Mouse (Mus musculus) midbrain, embryonic 10.5 days (tissue): ENCODE data around the gene Mcpt8. TPM values are rescaled to one million over a fixed set of nuclear protein-coding genes. Genes with fewer than 3 reads are reported as not detected.
"Not testable (repeated sequence)": the region's sequence is repeated elsewhere in the genome, so short reads cannot be mapped to it uniquely, and the experiment has no call there.

Experiments used
- DNase-seq: peaks from one replicate; pipeline ENCODE4 v3.0.0-alpha.2; 2017; ENCODE audit warnings: low spot score
- H3K27ac ChIP-seq: fragments of 300-500 bp; sonication (generic); replicated peaks from 2 replicates; pipeline ENCODE4 v1.5.1; 2016; ENCODE audit warnings: mild to moderate bottlenecking
- H3K27me3 ChIP-seq: fragments of 300-500 bp; sonication (generic); 2 replicates; pipeline ENCODE4 v1.6.1; 2016; ENCODE audit warnings: low read depth, mild to moderate bottlenecking; ENCODE audit not compliant: poor library complexity, severe bottlenecking
- H3K36me3 ChIP-seq: fragments of 300-500 bp; sonication (generic); 2 replicates; pipeline ENCODE4 v1.6.1; 2016; ENCODE audit warnings: mild to moderate bottlenecking, moderate library complexity
- H3K4me1 ChIP-seq: fragments of 300-500 bp; sonication (generic); 2 replicates; pipeline ENCODE4 v1.6.1; 2016
- H3K4me3 ChIP-seq: fragments of 300-500 bp; sonication (generic); 2 replicates; pipeline ENCODE4 v1.5.1; 2016; ENCODE audit warnings: mild to moderate bottlenecking, moderate library complexity
- H3K9me3 ChIP-seq: fragments of 300-500 bp; sonication (generic); replicated peaks from 2 replicates; pipeline ENCODE4 v1.6.1; 2016; ENCODE audit warnings: mild to moderate bottlenecking
- WGBS: fragments of 180-500 bp; shearing (Covaris S2); methylation state at CpG from one replicate; pipeline ENCODE4 v1.1.7; 2016; 5-methylcytosine and 5-hydroxymethylcytosine counted together
- polyA plus RNA-seq: library from polyadenylated mRNA; unstranded; fragments of >200 nt; fragmentation: Nextera tagmentation; extraction: Ambion mirVana; gene quantifications from 2 replicates; pipeline ENCODE4 v1.2.1, GENCODE M21; 2016

Mcpt8 gene
- polyA plus RNA-seq, result not detected in 2 replicates

- H3K4me3 ChIP-seq, result no peak within 1 kb of the TSS
- no peaks in the 10 kb centered on the region for H3K27me3 ChIP-seq
- WGBS, result 97% methylated on average over 2 of the region's 2 CpGs
- no peaks in the 10 kb centered on the region for H3K4me1 ChIP-seq
- no peaks in the 10 kb centered on the region for H3K9me3 ChIP-seq
- no peak within 1 kb of the TSS for H3K27ac ChIP-seq
- DNase-seq, result no peak
- H3K36me3 ChIP-seq, result no peaks in the 10 kb centered on the region
These were observed at the start of gene Mcpt8 for GRCm38 (mm10) chr14:56085167-56085566. Gene Mcpt8 (minus strand): TSS chr14:56085273.

GRCm38 (mm10) chr14:56133675-56134074 is 48.6 kb upstream of the Mcpt8 start:
- not testable (repeated sequence) for H3K4me1 ChIP-seq, DNase-seq, H3K27ac ChIP-seq, H3K4me3 ChIP-seq, H3K27me3 ChIP-seq, H3K36me3 ChIP-seq, H3K9me3 ChIP-seq
- whole genome bisulfite sequencing, result 80% methylated on average over 1 of the region's 1 CpGs

- H3K4me1 ChIP-seq, H3K9me3 ChIP-seq, DNase-seq, H3K36me3 ChIP-seq, H3K27me3 ChIP-seq, H3K27ac ChIP-seq, H3K4me3 ChIP-seq: not testable (repeated sequence)
- 88% methylated on average over 2 of the region's 2 CpGs for WGBS
These were observed 47.4 kb upstream of the Mcpt8 start, which contains the start of gene Gzmd for GRCm38 (mm10) chr14:56132508-56132907. Gene Gzmd (minus strand): TSS chr14:56132608.

GRCm38 (mm10) chr14:56128341-56128740 is 43.3 kb upstream of the Mcpt8 start:
- Histone ChIP-seq H3K4me1 (no peaks in the 10 kb centered on the region), H3K27ac (no peak overlapping the region), H3K27me3 (no peaks in the 10 kb centered on the region), H3K4me3 (no peak overlapping the region), H3K36me3 (no peaks in the 10 kb centered on the region), H3K9me3 (no peaks in the 10 kb centered on the region)
- no peak for DNase-seq
- WGBS, result 50% methylated on average over 3 of the region's 3 CpGs

- Histone ChIP-seq H3K27ac (no peak overlapping the region), H3K36me3 (no peaks in the 10 kb centered on the region), H3K4me1 (no peaks in the 10 kb centered on the region), H3K4me3 (no peak overlapping the region), H3K27me3 (no peaks in the 10 kb centered on the region), H3K9me3 (no peaks in the 10 kb centered on the region)
- DNase-seq, result no peak
- 81% methylated on average over 3 of the region's 3 CpGs for WGBS
These were observed 38.4 kb upstream of the Mcpt8 start for GRCm38 (mm10) chr14:56123516-56123915.

GRCm38 (mm10) chr14:56120525-56120924 is 35.5 kb upstream of the Mcpt8 start, which contains the start of gene Gzme:
Gene Gzme (minus strand): TSS chr14:56120625.
- no peaks in the 10 kb centered on the region for H3K27me3 ChIP-seq
- no peak for DNase-seq

GRCm38 (mm10) chr14:56115531-56116310 is 30.6 kb upstream of the Mcpt8 start:
- DNase-seq, H3K9me3 ChIP-seq, H3K36me3 ChIP-seq, H3K4me1 ChIP-seq, H3K27ac ChIP-seq, H3K27me3 ChIP-seq, H3K4me3 ChIP-seq: not testable (repeated sequence)
- WGBS, result 93% methylated on average over 33 of the region's 33 CpGs

More at GRCm38 (mm10) chr14:56120525-56120924, 35.5 kb upstream of the Mcpt8 start, which contains the start of gene Gzme:
- no peaks in the 10 kb centered on the region for H3K9me3 ChIP-seq
- no peaks in the 10 kb centered on the region for H3K36me3 ChIP-seq
- H3K27ac ChIP-seq, result no peak within 1 kb of the TSS
- no peaks in the 10 kb centered on the region for H3K4me1 ChIP-seq
- H3K4me3 ChIP-seq, result no peak within 1 kb of the TSS

GRCm38 (mm10) chr14:56105447-56106180 is 20.5 kb upstream of the Mcpt8 start:
- Histone ChIP-seq H3K4me3 (no peak overlapping the region), H3K27me3 (no peaks in the 10 kb centered on the region), H3K9me3 (no peaks in the 10 kb centered on the region), H3K27ac (no peak overlapping the region), H3K36me3 (no peaks in the 10 kb centered on the region), H3K4me1 (no peaks in the 10 kb centered on the region)
- WGBS, result 87% methylated on average over 13 of the region's 13 CpGs
- no peak for DNase-seq

GRCm38 (mm10) chr14:56105016-56105415 is 19.9 kb upstream of the Mcpt8 start:
- Histone ChIP-seq H3K36me3 (no peaks in the 10 kb centered on the region), H3K4me3 (no peak overlapping the region), H3K4me1 (no peaks in the 10 kb centered on the region), H3K27ac (no peak overlapping the region), H3K9me3 (no peaks in the 10 kb centered on the region), H3K27me3 (no peaks in the 10 kb centered on the region)
- DNase-seq, result no peak
- WGBS, result 92% methylated on average over 5 of the region's 5 CpGs

- no peaks in the 10 kb centered on the region for H3K9me3 ChIP-seq
- H3K27ac ChIP-seq, result no peak overlapping the region
- WGBS, result 81% methylated on average over 3 of the region's 3 CpGs
- DNase-seq, result no peak
- H3K36me3 ChIP-seq, result no peaks in the 10 kb centered on the region
- no peak overlapping the region for H3K4me3 ChIP-seq
- H3K27me3 ChIP-seq, result no peaks in the 10 kb centered on the region
- no peaks in the 10 kb centered on the region for H3K4me1 ChIP-seq
These were observed 18.4 kb upstream of the Mcpt8 start for GRCm38 (mm10) chr14:56103452-56103851.

GRCm38 (mm10) chr14:56102386-56102785 is 17.3 kb upstream of the Mcpt8 start, which contains the start of gene Ctsg:
Gene Ctsg (minus strand): TSS chr14:56102574.
- no peak within 1 kb of the TSS for H3K4me3 ChIP-seq
- H3K4me1 ChIP-seq, result no peaks in the 10 kb centered on the region
- WGBS, result 80% methylated on average over 10 of the region's 10 CpGs
- no peaks in the 10 kb centered on the region for H3K36me3 ChIP-seq
- no peaks in the 10 kb centered on the region for H3K27me3 ChIP-seq
- no peak within 1 kb of the TSS for H3K27ac ChIP-seq
- no peak for DNase-seq
- no peaks in the 10 kb centered on the region for H3K9me3 ChIP-seq

GRCm38 (mm10) chr14:56098940-56099339 is 13.9 kb upstream of the Mcpt8 start:
- H3K27ac ChIP-seq, result no peak overlapping the region
- H3K4me1 ChIP-seq, result no peaks in the 10 kb centered on the region
- WGBS, result 82% methylated on average over 4 of the region's 4 CpGs
- no peak for DNase-seq
- no peaks in the 10 kb centered on the region for H3K27me3 ChIP-seq
- no peaks in the 10 kb centered on the region for H3K9me3 ChIP-seq
- no peaks in the 10 kb centered on the region for H3K36me3 ChIP-seq
- H3K4me3 ChIP-seq, result no peak overlapping the region

GRCm38 (mm10) chr14:56097597-56097996 is 12.5 kb upstream of the Mcpt8 start:
- no peaks in the 10 kb centered on the region for H3K27me3 ChIP-seq
- DNase-seq, result no peak
- H3K4me1 ChIP-seq, result no peaks in the 10 kb centered on the region
- no peaks in the 10 kb centered on the region for H3K9me3 ChIP-seq
- no peaks in the 10 kb centered on the region for H3K36me3 ChIP-seq
- no peak overlapping the region for H3K27ac ChIP-seq
- no peak overlapping the region for H3K4me3 ChIP-seq
- WGBS, result 89% methylated on average over 1 of the region's 1 CpGs
